Mouse (Mus musculus): ENCODE results near the gene Atp11a.

The Atp11a gene

GRCm38 (mm10) chr8:12756391-12757157, at the start of gene Atp11a:
TSS of gene Atp11a (plus strand) at chr8:12757014.
- no peak for DNase-seq (ENCODE audit: low spot score)

GRCm38 (mm10) chr8:12711623-12712022, 45.2 kb upstream of the Atp11a start:
- no peak for DNase-seq (ENCODE audit: low spot score)

GRCm38 (mm10) chr8:12715861-12716585, 40.8 kb upstream of the Atp11a start:
- DNase-seq (ENCODE audit: low spot score) = no peak

- no peak for DNase-seq (ENCODE audit: low spot score)
These were observed 37.7 kb upstream of the Atp11a start for GRCm38 (mm10) chr8:12719091-12719490.

- no peak for DNase-seq (ENCODE audit: low spot score)
These were observed 28.2 kb upstream of the Atp11a start for GRCm38 (mm10) chr8:12728644-12729043.

- no peak for DNase-seq (ENCODE audit: low spot score)
These were observed 26.0 kb upstream of the Atp11a start for GRCm38 (mm10) chr8:12730780-12731179.

GRCm38 (mm10) chr8:12732431-12732830, 24.4 kb upstream of the Atp11a start:
- DNase-seq (ENCODE audit: low spot score) = no peak

- DNase-seq (ENCODE audit: low spot score) = no peak
These were observed 17.7 kb upstream of the Atp11a start for GRCm38 (mm10) chr8:12739113-12739512.

GRCm38 (mm10) chr8:12743390-12743789, 13.4 kb upstream of the Atp11a start:
- no peak for DNase-seq (ENCODE audit: low spot score)

GRCm38 (mm10) chr8:12748183-12748582, 8.6 kb upstream of the Atp11a start:
- no peak for DNase-seq (ENCODE audit: low spot score)

- DNase-seq (ENCODE audit: low spot score) = no peak
These were observed 7.7 kb upstream of the Atp11a start for GRCm38 (mm10) chr8:12749116-12749515.

- no peak for DNase-seq (ENCODE audit: low spot score)
These were observed 3.8 kb upstream of the Atp11a start for GRCm38 (mm10) chr8:12753054-12753453.

GRCm38 (mm10) chr8:12754115-12754514, 2.7 kb upstream of the Atp11a start:
- no peak for DNase-seq (ENCODE audit: low spot score)

GRCm38 (mm10) chr8:12755312-12755711, 1.5 kb upstream of the Atp11a start:
- DNase-seq (ENCODE audit: low spot score) = no peak

- no peak for DNase-seq (ENCODE audit: low spot score)
These were observed 988 bp upstream of the Atp11a start for GRCm38 (mm10) chr8:12755826-12756225.

GRCm38 (mm10) chr8:12757231-12757940, 572 bp downstream of the Atp11a start:
- DNase-seq (ENCODE audit: low spot score) = no peak

GRCm38 (mm10) chr8:12759963-12760362, 3.1 kb downstream of the Atp11a start:
- DNase-seq (ENCODE audit: low spot score) = no peak

- DNase-seq (ENCODE audit: low spot score) = no peak
These were observed 5.1 kb downstream of the Atp11a start for GRCm38 (mm10) chr8:12761873-12762272.

- no peak for DNase-seq (ENCODE audit: low spot score)
These were observed 6.8 kb downstream of the Atp11a start for GRCm38 (mm10) chr8:12763565-12764108.

- no peak for DNase-seq (ENCODE audit: low spot score)
These were observed 8.2 kb downstream of the Atp11a start for GRCm38 (mm10) chr8:12764971-12765370.

- DNase-seq (ENCODE audit: low spot score) = no peak
These were observed 10.4 kb downstream of the Atp11a start for GRCm38 (mm10) chr8:12767176-12767575.

- DNase-seq (ENCODE audit: low spot score) = no peak
These were observed 11.9 kb downstream of the Atp11a start for GRCm38 (mm10) chr8:12768747-12769146.

GRCm38 (mm10) chr8:12769296-12769695, 12.5 kb downstream of the Atp11a start:
- no peak for DNase-seq (ENCODE audit: low spot score)

All from ovary, postnatal 10 days (tissue).